Mouse (Mus musculus) CH12.LX (cell line): ENCODE data around the gene Vwa3b.

ENCODE experiments used
- CTCF ChIP-seq, 2 experiments: IDR thresholded peaks in 1 of 2; conservative IDR thresholded peaks in 1 of 2; 2 replicates each; pipeline ENCODE4 v1.5.1; 2011 to 2012; ENCODE audit warnings: low read depth in 2 of 2, low read length in 2 of 2, improper control_type of control experiment in 1 of 2, inconsistent platforms in 1 of 2, mild to moderate bottlenecking in 1 of 2, moderate library complexity in 1 of 2
- KAT2A ChIP-seq: IDR thresholded peaks from 2 replicates; pipeline ENCODE4 v1.6.1; 2012; ENCODE audit warnings: low read length, improper control_type of control experiment, inconsistent platforms; ENCODE audit not compliant: insufficient replicate concordance
- NELFE ChIP-seq: IDR thresholded peaks from 2 replicates; pipeline ENCODE4 v1.6.1; 2011; ENCODE audit warnings: low read depth, low read length, improper control_type of control experiment
- POLR2AphosphoS2 ChIP-seq: IDR thresholded peaks from 2 replicates; pipeline ENCODE4 v1.6.1; 2011; ENCODE audit warnings: low read depth, low read length, improper control_type of control experiment
- SMC3 ChIP-seq: IDR thresholded peaks from 2 replicates; pipeline ENCODE4 v1.6.1; 2011; ENCODE audit warnings: low read depth, low read length, improper control_type of control experiment
- UBTF ChIP-seq: IDR thresholded peaks from 2 replicates; pipeline ENCODE4 v1.6.1; 2012; ENCODE audit warnings: low read depth, mild to moderate bottlenecking, inconsistent platforms, low read length, improper control_type of control experiment, moderate library complexity
- USF1 ChIP-seq: IDR thresholded peaks from 2 replicates; pipeline ENCODE4 v1.6.1; 2014; ENCODE audit warnings: low read depth, mild to moderate bottlenecking, inconsistent platforms, low read length, improper control_type of control experiment
- ZMIZ1 ChIP-seq: IDR thresholded peaks from 2 replicates; pipeline ENCODE4 v1.6.1; 2012; ENCODE audit warnings: low read depth, mild to moderate bottlenecking, inconsistent platforms, low read length, improper control_type of control experiment

DNA sequence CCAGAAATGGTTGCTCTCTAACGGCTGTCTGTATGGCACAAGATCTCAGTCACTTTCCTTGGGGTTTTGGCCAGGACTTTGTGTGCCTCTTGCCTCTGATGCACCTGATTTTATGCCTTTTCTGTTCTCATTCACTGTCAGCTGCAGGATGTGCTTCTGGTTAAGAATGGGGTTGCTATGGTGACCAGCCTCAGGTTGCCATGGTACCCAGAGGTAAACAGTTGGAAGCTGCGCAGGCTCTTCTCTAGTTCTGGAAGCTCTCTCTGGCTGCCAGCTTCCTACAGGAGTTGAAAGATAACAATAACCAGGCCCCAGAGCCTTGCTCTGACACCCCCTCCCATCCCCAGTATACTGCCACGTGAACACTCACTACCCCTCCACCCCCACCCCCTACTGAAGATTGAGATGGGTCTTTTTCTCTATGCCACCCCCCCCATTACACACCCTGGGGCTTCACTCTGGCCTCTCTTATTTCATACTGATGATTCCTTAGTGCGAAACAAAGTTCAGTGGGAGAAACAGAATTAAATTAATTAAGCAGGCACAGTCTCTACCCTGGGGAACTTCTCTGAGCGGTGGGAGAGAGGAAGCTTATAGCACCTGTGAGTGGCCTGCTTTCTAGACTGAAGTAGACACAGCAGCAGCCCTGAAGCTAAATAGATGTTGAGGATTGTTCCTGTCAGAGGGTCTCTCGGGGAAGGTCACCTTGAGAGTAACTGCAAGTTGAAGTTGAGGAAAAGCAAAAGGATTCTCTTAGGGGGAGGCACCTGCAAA, 193.9 kb downstream of the Vwa3b start:
- TF ChIP-seq CTCF (conservative IDR thresholded peaks at IDR 0.05 in 1 of 2, IDR thresholded peaks at IDR 0.05 in 1 of 2; ENCODE audit: low read depth in 2 of 2, low read length in 2 of 2) (no peak), ZMIZ1 (no peak), UBTF (no peak), NELFE (no peak), KAT2A (no peak), POLR2AphosphoS2 (no peak), SMC3 (no peak), USF1 (no peak)
